Mouse (Mus musculus) neural tube, embryonic 12.5 days (tissue): ENCODE results near the gene Olfr458. TPM values are rescaled to one million over a fixed set of nuclear protein-coding genes. Genes with fewer than 3 reads are reported as not detected.
"Not testable (repeated sequence)": the region's sequence is repeated elsewhere in the genome, so short reads cannot be mapped to it uniquely, and the experiment has no call there.

Experiments
- ATAC-seq: fragments of 200-750 bp; cut with Nextera tagmentation; 2 replicates; pipeline ENCODE4 v1.8.0; 2017; ENCODE audit warnings: low read depth, mild to moderate bottlenecking, moderate TSS enrichment, moderate library complexity; ENCODE audit not compliant: low FRiP score
- H3K27ac ChIP-seq: fragments of 300-500 bp; sonication (generic); 2 replicates; pipeline ENCODE4 v1.5.1; 2016
- H3K27me3 ChIP-seq: fragments of 300-500 bp; sonication (generic); replicated peaks from 2 replicates; pipeline ENCODE4 v1.6.1; 2016; ENCODE audit warnings: mild to moderate bottlenecking
- H3K36me3 ChIP-seq: fragments of 300-500 bp; sonication (generic); 2 replicates; pipeline ENCODE4 v1.6.1; 2016; ENCODE audit warnings: mild to moderate bottlenecking
- H3K4me1 ChIP-seq: fragments of 300-500 bp; sonication (generic); 2 replicates; pipeline ENCODE4 v1.6.1; 2016
- H3K4me2 ChIP-seq: fragments of 300-500 bp; sonication (generic); replicated peaks from 2 replicates; pipeline ENCODE4 v1.6.1; 2016; ENCODE audit warnings: mild to moderate bottlenecking
- H3K4me3 ChIP-seq: fragments of 300-500 bp; sonication (generic); 2 replicates; pipeline ENCODE4 v1.5.1; 2016
- H3K9ac ChIP-seq: fragments of 300-500 bp; sonication (generic); 2 replicates; pipeline ENCODE4 v1.6.1; 2016; ENCODE audit warnings: mild to moderate bottlenecking
- H3K9me3 ChIP-seq: fragments of 300-500 bp; sonication (generic); 2 replicates; pipeline ENCODE4 v1.6.1; 2016; ENCODE audit warnings: mild to moderate bottlenecking
- WGBS: fragments of 180-500 bp; shearing (Covaris S2); methylation state at CpG from one replicate; pipeline ENCODE4 v1.1.7; 2016; 5-methylcytosine and 5-hydroxymethylcytosine counted together
- polyA plus RNA-seq: library from polyadenylated mRNA; unstranded; fragments of >200 nt; fragmentation: Nextera tagmentation; extraction: Ambion mirVana; gene quantifications from 2 replicates; pipeline ENCODE4 v1.2.1, GENCODE M21; 2016

Gene Olfr458
- not detected in 2 replicates for polyA plus RNA-seq

GRCm38 (mm10) chr6:42465096-42465495 lies at the start of gene Olfr458:
TSS of gene Olfr458 (minus strand) at chr6:42465196.
- Histone ChIP-seq H3K9ac (no peak within 1 kb of the TSS), H3K27ac (no peak within 1 kb of the TSS), H3K4me2 (no peak within 1 kb of the TSS), H3K36me3 (no peaks in the 10 kb centered on the region), H3K4me3 (no peak within 1 kb of the TSS), H3K9me3 (no peaks in the 10 kb centered on the region), H3K27me3 (no peaks in the 10 kb centered on the region), H3K4me1 (no peaks in the 10 kb centered on the region)
- ATAC-seq, result no peak
- 82% methylated on average over 1 of the region's 1 CpGs for WGBS

GRCm38 (mm10) chr6:42513461-42513860 lies 48.5 kb upstream of the Olfr458 start:
- ATAC-seq, result no peak
- no peaks in the 10 kb centered on the region for H3K4me1 ChIP-seq
- H3K4me3 ChIP-seq, result no peak overlapping the region
- H3K36me3 ChIP-seq, result no peaks in the 10 kb centered on the region
- 76% methylated on average over 1 of the region's 1 CpGs for WGBS
- H3K9me3 ChIP-seq, result no peaks in the 10 kb centered on the region
- no peak overlapping the region for H3K9ac ChIP-seq
- H3K4me2 ChIP-seq, result no peak overlapping the region
- H3K27ac ChIP-seq, result no peak overlapping the region
- H3K27me3 ChIP-seq, result no peaks in the 10 kb centered on the region

- no peak for ATAC-seq
Measured at GRCm38 (mm10) chr6:42509311-42509710, 44.3 kb upstream of the Olfr458 start.

GRCm38 (mm10) chr6:42503478-42503877 lies 38.5 kb upstream of the Olfr458 start:
- ATAC-seq, result no peak
- 89% methylated on average over 2 of the region's 2 CpGs for WGBS

More at GRCm38 (mm10) chr6:42509311-42509710, 44.3 kb upstream of the Olfr458 start:
- no peaks in the 10 kb centered on the region for H3K4me1 ChIP-seq
- H3K9ac ChIP-seq, result no peak overlapping the region
- no peak overlapping the region for H3K4me3 ChIP-seq
- no peaks in the 10 kb centered on the region for H3K27me3 ChIP-seq
- no peak overlapping the region for H3K27ac ChIP-seq
- H3K36me3 ChIP-seq, result no peaks in the 10 kb centered on the region
- H3K9me3 ChIP-seq, result no peaks in the 10 kb centered on the region
- H3K4me2 ChIP-seq, result no peak overlapping the region

GRCm38 (mm10) chr6:42489731-42490130 lies 24.7 kb upstream of the Olfr458 start:
- H3K27me3 ChIP-seq, result no peaks in the 10 kb centered on the region
- H3K4me3 ChIP-seq, result no peak overlapping the region
- no peak overlapping the region for H3K4me2 ChIP-seq
- ATAC-seq, result no peak
- no peak overlapping the region for H3K27ac ChIP-seq
- no peak overlapping the region for H3K9ac ChIP-seq
- no peaks in the 10 kb centered on the region for H3K36me3 ChIP-seq
- H3K9me3 ChIP-seq, result no peaks in the 10 kb centered on the region
- WGBS, result 95% methylated on average over 1 of the region's 1 CpGs
- no peaks in the 10 kb centered on the region for H3K4me1 ChIP-seq

More at GRCm38 (mm10) chr6:42503478-42503877, 38.5 kb upstream of the Olfr458 start:
- Histone ChIP-seq H3K9ac (no peak overlapping the region), H3K4me2 (no peak overlapping the region), H3K4me3 (no peak overlapping the region), H3K27me3 (no peaks in the 10 kb centered on the region), H3K27ac (no peak overlapping the region), H3K9me3 (no peaks in the 10 kb centered on the region), H3K36me3 (no peaks in the 10 kb centered on the region), H3K4me1 (no peaks in the 10 kb centered on the region)

- no peaks in the 10 kb centered on the region for H3K36me3 ChIP-seq
- no peak within 1 kb of the TSS for H3K4me2 ChIP-seq
- H3K27me3 ChIP-seq, result no peaks in the 10 kb centered on the region
- H3K9me3 ChIP-seq, result no peaks in the 10 kb centered on the region
- WGBS, result 78% methylated on average over 1 of the region's 1 CpGs
- no peak for ATAC-seq
- no peaks in the 10 kb centered on the region for H3K4me1 ChIP-seq
- no peak within 1 kb of the TSS for H3K4me3 ChIP-seq
- H3K27ac ChIP-seq, result no peak within 1 kb of the TSS
- H3K9ac ChIP-seq, result no peak within 1 kb of the TSS
Measured at GRCm38 (mm10) chr6:42487114-42487513, 22.1 kb upstream of the Olfr458 start, which contains the start of gene Olfr456. TSS of gene Olfr456 (minus strand) at chr6:42487214.

GRCm38 (mm10) chr6:42484633-42485032 lies 19.6 kb upstream of the Olfr458 start:
- no peak for ATAC-seq
- Histone ChIP-seq H3K9ac (no peak overlapping the region), H3K4me3 (no peak overlapping the region), H3K9me3 (no peaks in the 10 kb centered on the region), H3K4me2 (no peak overlapping the region), H3K27ac (no peak overlapping the region), H3K36me3 (no peaks in the 10 kb centered on the region), H3K27me3 (no peaks in the 10 kb centered on the region), H3K4me1 (no peaks in the 10 kb centered on the region)

- no peaks in the 10 kb centered on the region for H3K9me3 ChIP-seq
- 80% methylated on average over 1 of the region's 1 CpGs for WGBS
Measured at GRCm38 (mm10) chr6:42476235-42476634, 11.2 kb upstream of the Olfr458 start, which contains the start of gene Olfr457. TSS of gene Olfr457 (minus strand) at chr6:42476335.

GRCm38 (mm10) chr6:42471298-42471697 lies 6.3 kb upstream of the Olfr458 start:
- not testable (repeated sequence) for H3K4me2 ChIP-seq, H3K9me3 ChIP-seq, H3K9ac ChIP-seq, H3K4me3 ChIP-seq, H3K4me1 ChIP-seq, H3K27ac ChIP-seq, ATAC-seq, H3K27me3 ChIP-seq, H3K36me3 ChIP-seq
- WGBS, result 96% methylated on average over 4 of the region's 4 CpGs

More at GRCm38 (mm10) chr6:42476235-42476634, 11.2 kb upstream of the Olfr458 start, which contains the start of gene Olfr457:
- Histone ChIP-seq H3K4me2 (no peak within 1 kb of the TSS), H3K27me3 (no peaks in the 10 kb centered on the region), H3K9ac (no peak within 1 kb of the TSS), H3K36me3 (no peaks in the 10 kb centered on the region), H3K4me3 (no peak within 1 kb of the TSS), H3K4me1 (no peaks in the 10 kb centered on the region), H3K27ac (no peak within 1 kb of the TSS)
- ATAC-seq, result no peak

GRCm38 (mm10) chr6:42470542-42470941 lies 5.5 kb upstream of the Olfr458 start:
- WGBS, result 94% methylated on average over 4 of the region's 4 CpGs
- no peak overlapping the region for H3K9ac ChIP-seq
- ATAC-seq, result no peak
- H3K4me3 ChIP-seq, result no peak overlapping the region
- H3K9me3 ChIP-seq, result no peaks in the 10 kb centered on the region
- H3K4me2 ChIP-seq, result no peak overlapping the region
- H3K27ac ChIP-seq, result no peak overlapping the region
- H3K27me3 ChIP-seq, result no peaks in the 10 kb centered on the region
- H3K36me3 ChIP-seq, result no peaks in the 10 kb centered on the region
- no peaks in the 10 kb centered on the region for H3K4me1 ChIP-seq

GRCm38 (mm10) chr6:42447381-42447780 lies 17.6 kb downstream of the Olfr458 start:
- no peak for ATAC-seq

GRCm38 (mm10) chr6:42444491-42444890 lies 20.5 kb downstream of the Olfr458 start:
- ATAC-seq, result no peak
- 78% methylated on average over 2 of the region's 2 CpGs for WGBS
- Histone ChIP-seq H3K4me3 (no peak overlapping the region), H3K4me2 (no peak overlapping the region), H3K4me1 (no peaks in the 10 kb centered on the region), H3K27me3 (no peaks in the 10 kb centered on the region), H3K27ac (no peak overlapping the region), H3K36me3 (no peaks in the 10 kb centered on the region), H3K9ac (no peak overlapping the region), H3K9me3 (no peaks in the 10 kb centered on the region)

More at GRCm38 (mm10) chr6:42447381-42447780, 17.6 kb downstream of the Olfr458 start:
- Histone ChIP-seq H3K27ac (no peak overlapping the region), H3K4me1 (no peaks in the 10 kb centered on the region), H3K9ac (no peak overlapping the region), H3K4me3 (no peak overlapping the region), H3K27me3 (no peaks in the 10 kb centered on the region), H3K36me3 (no peaks in the 10 kb centered on the region), H3K4me2 (no peak overlapping the region), H3K9me3 (no peaks in the 10 kb centered on the region)
- 90% methylated on average over 2 of the region's 2 CpGs for WGBS

GRCm38 (mm10) chr6:42441395-42441794 lies 23.6 kb downstream of the Olfr458 start:
- H3K9ac ChIP-seq, result no peak overlapping the region

More at GRCm38 (mm10) chr6:42441395-42441794, 23.6 kb downstream of the Olfr458 start:
- Histone ChIP-seq H3K27me3 (no peaks in the 10 kb centered on the region), H3K27ac (no peak overlapping the region), H3K36me3 (no peaks in the 10 kb centered on the region), H3K4me1 (no peaks in the 10 kb centered on the region), H3K4me3 (no peak overlapping the region), H3K9me3 (no peaks in the 10 kb centered on the region), H3K4me2 (no peak overlapping the region)
- 77% methylated on average over 2 of the region's 2 CpGs for WGBS
- no peak for ATAC-seq
